Mouse (Mus musculus) forelimb bud, embryonic 11.5 days (tissue): ENCODE data around the gene Dcaf1.

Source experiments
- DNase-seq: peaks from one replicate; pipeline ENCODE4 v3.0.0-alpha.2; 2012; ENCODE audit warnings: low read depth, low spot score

Gene Dcaf1

DNA sequence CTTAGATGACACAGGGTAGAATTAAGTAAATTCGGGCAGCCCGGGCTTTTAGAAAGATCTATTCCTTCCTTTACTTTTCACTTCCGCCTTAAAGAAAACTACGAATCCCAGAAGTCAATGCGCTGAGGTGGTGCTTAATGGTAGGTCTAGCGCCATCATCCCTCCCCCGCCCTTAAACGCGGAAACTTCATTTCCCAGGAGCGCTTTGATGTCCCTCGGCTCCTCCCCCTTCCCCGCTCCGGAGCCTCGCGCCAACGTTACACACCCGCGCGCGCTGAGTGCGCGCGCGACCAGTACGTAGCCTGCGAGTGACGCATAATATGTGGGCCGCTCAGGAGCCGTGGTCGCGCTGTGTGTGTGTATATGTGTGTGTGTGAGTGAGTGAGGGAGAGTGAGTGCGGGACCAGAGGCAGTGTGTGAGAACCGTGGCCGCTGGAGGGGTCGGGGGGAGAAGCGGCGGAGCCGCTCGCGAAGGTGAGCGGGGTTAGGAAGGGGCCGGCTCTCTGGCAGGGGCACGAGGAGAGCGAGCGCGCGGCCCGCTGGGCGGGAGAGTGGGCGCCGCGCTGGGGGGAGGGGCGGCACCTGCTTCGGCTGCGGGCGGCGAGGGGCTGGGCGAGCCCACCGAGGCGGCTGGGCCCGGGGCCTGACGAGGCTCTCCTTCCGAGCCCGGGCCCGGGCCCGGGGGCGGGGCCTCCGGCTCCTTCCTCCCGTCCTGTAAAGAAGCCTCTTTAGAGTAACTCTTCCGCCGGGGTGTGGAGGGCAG lies at the start of gene Dcaf1:
Gene Dcaf1, plus strand, starts transcription at position 257 of the 763 bp plus-strand sequence.
- DNase-seq, result peak; percentile 98

DNA sequence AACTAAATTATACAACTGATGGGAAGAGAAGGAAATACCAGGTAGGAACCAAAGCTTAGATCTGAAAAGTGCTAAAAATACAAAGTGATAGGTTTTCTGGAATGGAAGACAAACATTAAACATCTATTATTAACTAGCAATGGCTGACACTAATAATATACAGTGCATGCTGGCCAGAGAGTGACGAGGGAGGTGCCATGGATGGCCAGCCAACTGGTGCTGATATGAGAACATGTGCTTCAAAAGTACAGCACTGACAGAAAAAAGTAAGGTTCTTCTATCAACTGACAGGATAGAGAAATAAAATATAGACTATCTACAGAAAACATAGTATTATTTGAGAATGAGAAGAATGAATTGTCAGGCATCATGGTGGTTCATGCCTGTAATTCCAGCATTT lies 45.6 kb upstream of the Dcaf1 start:
- DNase-seq, result no peak

DNA sequence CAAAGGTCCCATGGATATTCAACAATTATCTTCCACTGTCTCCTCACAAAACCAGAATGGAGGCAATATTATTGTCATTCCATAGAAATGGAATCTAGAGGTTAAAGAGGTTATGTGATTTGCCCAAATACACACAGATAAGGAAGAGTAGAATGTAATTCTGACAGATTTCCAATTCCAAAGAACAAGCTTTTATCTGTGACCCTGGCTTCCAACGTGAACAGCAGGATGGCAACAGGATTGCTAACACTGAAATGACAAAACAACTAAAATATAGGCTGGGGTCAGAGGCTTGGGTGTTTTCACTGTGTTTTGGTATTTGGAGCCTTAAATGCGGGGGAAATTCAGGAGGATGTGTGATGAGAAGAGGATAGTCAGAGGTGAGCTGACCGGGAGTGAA lies 44.3 kb upstream of the Dcaf1 start:
- DNase-seq, result no peak

DNA sequence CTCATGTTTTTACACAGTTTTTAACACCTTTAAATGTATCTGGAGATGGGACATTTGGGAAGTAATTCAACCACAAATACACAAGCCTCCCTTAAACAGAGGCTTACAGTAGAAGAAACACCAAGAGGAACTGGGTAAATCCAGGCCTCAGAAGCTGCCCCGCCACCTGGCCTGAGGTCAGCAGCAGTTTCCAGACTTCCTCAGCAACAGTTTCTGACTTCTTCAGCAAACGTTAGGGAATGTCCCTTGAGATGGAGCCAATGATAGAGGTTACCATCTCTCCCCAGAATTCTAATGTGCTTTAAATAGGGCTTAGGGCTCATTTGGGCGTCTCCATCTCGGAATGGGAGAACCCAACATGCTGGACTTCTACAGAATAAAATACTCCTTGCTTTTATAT lies 43.4 kb upstream of the Dcaf1 start:
- no peak for DNase-seq

DNA sequence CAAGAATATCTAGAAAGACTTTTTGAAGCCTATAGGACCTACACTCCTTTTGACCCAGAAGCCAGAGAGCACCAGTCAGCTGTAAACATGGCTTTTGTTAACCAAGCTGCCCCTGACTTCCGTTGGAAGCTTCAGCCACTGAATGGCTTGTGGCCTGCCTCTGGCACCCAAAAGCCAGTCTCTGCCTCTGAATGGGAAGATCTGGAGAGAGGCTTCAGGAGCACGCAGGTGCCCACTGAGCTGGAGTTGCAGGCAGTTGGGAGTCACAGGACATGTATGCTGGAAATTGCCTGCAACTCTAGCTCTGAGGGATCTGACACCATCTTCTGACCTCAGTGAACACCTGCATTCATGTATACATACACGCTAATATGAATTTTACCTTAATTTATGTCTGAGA lies 41.6 kb upstream of the Dcaf1 start:
- DNase-seq, result no peak

DNA sequence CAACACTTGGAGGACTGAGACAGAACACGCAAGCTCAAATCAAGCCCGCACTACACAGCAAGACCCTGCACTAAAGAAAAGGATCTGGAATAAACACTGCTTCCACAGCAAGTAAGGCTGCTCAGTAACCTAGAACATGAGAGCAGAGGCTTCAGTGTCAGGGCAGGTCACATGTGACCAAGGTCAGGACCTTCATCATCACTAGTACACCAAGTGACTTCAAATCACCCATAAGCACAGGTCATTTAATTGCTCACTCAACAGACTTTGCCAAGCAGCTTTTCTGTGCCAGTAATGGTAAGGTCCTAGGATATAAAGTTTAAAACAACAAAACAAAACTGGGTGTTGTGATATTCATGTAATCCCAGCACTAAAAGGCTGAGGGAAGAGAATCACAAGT lies 38.1 kb upstream of the Dcaf1 start:
- DNase-seq, result no peak

DNA sequence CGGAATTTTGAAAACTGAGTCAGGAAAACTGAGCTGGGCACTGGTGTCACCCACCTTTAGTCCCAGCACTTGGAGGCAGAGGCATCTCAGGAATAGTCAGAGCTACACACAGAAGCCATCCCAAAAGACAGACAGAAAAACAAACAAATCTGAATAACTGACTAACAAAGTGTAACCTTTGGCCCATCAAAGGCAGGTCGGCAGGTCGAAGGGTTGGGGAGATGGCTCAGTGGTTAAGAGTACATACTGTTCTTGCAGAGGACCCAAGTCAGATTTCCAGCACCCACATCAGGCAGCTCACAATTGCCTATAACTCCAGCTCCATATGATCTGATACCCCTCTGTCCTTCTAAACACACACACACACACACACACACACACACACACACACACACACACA lies 36.5 kb upstream of the Dcaf1 start:
- no peak for DNase-seq

DNA sequence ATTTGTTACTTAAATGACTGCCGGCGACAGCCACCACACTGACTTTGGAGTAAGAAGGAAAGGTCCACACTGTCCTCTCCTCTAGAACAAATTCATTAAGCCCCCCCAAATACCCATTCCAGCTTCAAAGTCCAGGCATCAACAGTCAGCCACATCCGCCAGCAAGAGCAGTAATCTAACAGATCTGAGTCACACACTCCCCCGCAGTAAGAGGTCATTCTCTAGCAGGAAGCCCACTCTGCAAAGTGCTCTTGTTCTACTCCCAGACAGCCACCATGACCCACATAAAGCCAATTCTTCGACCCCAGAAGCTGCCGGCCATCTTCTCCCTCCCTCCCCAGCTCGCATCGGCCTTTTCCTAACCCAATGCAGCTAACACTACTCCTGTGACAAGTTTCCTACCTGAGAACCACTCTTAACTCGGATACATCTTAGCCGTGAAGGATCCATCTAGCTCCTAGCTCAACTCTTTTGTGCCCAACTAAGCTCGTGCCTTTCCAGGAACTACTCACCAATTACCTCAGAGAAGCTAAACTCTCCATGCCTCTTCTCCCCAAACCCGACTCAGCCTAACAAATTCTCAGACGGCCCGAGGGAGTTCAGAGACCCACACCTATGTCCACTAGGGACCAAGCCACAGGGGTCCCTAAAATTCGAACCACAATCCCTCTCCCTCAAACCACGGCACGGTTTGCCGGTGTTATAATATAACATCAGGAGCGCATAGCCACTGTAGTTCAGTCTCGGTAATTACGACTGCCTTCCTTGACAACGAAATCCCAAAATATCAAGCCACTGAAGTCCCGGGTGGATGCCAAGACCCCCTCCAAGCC lies 33.5 kb upstream of the Dcaf1 start:
- peak; percentile 12 for DNase-seq

DNA sequence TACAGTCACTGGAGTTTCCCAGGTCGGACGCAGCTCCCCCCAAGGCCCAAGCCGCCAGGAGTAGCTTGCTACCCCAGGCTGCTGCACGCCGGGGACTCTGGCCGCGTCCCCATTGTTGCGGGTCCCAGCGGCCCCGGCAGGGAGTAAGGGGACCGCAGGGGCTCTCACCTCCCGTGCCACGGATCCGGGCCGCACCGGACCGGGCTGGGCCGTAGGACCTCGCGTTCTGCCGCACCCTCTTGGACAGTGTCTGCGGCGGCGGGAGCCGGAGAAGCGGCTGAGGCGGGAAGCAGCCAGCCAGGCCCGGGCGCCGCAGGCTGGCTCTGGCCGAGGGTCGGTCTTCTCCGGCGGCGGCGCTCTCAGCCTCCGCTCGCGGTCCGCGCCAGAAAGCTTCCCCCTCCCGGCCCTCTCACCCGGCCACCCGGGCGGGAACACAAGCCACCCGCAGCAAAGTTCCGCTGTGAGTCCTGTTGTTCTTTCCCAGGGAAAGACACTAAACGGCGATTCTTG lies 32.8 kb upstream of the Dcaf1 start, which contains the start of gene Rad54l2:
Gene Rad54l2, minus strand, starts transcription at position 383 of the 510 bp plus-strand sequence.
- DNase-seq, result peak; percentile 80

DNA sequence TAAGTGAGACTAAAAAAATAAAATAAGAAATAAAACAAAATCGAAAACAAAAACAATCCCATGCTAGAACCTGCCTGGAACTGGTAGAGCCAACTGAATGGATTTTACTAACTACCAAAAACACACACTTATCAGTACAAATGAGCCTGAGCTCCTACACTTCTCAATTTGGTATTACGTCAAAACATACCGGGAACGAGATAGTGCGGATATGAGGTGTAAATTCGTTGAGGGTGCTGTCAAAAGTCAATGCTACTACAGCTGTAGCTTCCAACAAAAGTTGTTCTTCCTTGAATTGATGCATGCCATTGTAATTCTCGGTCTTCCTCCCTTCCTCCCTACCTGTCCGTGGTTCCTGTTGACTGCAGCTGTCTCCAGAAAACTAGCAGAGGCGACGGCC lies 32.3 kb upstream of the Dcaf1 start:
- DNase-seq, result no peak

DNA sequence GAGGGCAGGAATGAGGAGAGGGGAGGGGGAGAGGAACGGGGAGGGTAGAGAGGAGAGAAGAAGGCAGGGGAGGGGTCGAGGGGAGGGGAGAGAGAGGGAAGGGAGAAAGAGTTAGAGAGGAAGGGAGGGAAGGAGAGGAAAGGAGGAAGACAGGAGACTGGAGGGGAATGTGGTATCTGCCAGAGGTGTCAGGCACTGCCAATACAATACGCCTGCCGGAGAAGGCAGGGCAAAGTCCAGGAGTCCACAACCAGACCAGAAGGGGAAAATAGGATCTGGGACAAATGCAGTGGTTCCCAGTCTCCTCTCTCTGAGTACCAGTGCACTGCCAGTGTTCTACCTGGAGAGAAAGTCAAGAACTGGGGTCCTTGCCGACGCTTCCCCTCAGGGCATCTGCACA lies 30.8 kb upstream of the Dcaf1 start:
- DNase-seq, result no peak

DNA sequence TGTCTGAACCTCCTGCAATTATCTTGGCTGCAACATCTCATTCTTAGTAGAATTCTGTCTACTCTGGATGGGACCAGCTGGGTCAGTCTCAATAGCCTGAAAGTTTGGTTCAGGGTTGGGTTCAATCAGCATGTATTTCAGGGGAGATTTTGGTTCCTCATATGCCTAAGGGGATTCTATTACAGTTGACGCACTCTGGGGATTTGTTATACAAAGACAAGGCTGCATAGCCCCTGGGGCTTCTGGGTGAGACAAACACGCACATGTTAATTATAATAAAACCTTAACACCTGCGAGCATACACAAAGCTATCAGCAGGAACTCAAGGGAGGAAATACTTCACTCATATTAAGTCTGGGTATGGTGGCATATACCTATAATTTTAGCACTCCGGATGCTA lies 15.2 kb upstream of the Dcaf1 start:
- no peak for DNase-seq

DNA sequence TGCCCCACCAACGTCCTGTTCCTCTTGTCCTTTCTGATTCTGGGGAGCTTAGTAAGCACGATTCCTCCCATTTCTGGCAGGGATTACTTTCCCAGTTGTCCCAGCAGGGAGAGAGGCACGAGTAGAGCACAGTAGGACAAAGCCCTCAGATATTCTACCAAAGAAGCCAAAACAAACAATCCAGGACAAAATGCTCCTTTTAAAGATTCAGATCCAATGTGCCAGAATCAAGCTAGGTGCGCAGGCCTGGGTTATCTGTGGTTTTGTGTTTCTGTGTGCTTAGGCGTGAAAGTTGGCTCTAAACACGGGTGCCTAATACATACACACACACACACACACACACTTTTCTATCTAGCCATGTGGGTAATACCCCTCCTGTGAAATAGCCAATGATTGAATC lies 3.5 kb upstream of the Dcaf1 start:
- no peak for DNase-seq

DNA sequence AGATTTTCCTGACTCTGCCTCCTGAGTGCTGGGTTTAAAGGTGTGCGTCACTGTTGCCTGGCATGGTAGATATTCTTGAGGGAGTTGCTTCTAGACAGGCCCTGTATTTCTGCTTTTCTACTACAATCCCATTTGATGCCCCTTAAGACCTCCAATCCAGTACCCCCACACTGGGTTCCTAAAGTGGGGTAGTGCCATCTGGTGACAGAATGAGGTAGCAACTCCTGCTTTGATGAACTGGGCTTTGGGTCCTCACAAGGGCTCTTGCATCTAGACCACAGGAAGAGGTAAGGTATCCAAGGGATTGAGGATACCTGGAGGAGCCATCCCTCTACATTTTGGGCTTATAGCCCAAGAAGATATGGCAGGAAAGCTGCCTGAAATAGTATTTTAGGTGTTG lies 2.5 kb upstream of the Dcaf1 start:
- no peak for DNase-seq

DNA sequence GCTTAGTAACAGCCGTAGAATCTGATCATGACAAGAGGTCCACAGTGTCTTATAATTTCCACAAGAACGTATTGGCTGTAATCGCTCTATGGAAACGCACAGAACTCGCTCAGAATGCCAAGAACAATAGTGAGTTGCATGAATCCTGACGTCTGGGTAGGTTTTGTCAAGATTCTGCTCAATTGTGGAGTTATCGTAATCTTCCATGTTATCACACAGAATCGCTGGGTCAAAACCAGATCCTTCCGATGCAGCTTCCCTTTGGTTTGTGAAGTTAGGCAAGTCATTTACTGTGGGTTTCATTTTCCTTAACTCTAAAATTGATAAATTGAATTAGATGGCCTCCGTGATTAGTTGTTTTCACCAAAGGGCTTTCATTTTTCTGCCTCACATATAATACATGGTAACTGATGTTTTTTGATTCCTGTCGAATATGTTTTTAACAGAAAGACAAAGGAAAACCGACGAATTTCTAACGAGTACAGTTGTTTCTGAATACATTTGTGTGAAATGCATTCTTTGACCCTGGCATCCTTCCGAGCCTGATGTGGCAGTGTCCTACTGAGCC lies 540 bp upstream of the Dcaf1 start:
- DNase-seq, result no peak

DNA sequence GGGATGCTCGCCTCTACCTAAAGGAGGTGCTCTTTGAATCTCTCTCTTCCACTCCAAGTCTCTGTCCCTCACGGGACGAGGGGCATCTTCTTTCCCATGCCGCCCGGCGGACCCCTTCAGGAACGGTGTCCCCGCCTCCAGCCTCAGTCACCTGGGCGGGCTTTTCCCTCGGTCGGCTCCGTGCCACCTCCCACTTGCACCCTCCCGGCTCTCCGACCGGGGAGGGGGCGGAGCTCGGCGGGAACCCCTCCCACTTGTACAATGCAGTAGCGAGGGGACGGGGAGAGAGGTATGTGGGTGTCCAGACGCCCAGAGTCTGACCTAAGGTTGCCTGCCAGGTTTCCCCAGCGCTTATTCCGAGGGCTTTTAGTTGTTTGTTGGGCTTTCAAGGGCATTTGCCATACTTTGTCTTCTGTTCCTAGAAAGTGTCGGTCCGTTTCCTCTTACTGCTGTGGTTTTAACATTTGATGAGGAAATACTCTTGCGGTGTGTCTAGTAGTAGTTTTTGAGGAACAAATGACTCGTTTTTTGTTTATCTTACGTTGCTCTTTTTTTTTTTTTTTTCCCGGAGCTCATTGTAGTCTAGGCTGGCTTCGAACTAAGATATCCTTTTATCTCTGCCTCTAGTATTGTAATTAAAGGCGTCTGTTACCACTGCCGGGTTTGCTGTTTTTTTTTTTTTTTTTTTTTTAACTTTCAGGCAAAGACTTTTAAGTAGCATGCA lies 869 bp downstream of the Dcaf1 start:
- DNase-seq, result peak; percentile 88

DNA sequence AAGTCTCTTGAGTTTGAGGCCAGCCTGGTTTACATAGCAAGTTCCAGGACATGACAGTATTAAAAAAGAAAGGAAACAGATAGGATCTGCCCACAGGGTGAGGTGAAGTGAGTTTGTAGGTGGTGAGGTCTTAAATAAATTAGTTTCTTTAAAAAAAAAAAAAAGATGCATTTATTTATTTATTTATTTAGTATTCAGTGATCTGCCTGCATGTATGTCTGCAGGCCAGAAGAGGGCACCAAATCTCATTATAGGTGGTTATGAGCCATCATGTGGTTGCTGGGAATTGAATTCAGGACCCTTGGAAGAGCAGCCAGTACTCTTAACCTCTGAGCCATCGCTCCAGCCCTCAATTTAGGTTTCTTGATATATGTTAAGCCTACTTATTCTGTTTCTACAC lies 18.9 kb downstream of the Dcaf1 start:
- DNase-seq, result no peak

DNA sequence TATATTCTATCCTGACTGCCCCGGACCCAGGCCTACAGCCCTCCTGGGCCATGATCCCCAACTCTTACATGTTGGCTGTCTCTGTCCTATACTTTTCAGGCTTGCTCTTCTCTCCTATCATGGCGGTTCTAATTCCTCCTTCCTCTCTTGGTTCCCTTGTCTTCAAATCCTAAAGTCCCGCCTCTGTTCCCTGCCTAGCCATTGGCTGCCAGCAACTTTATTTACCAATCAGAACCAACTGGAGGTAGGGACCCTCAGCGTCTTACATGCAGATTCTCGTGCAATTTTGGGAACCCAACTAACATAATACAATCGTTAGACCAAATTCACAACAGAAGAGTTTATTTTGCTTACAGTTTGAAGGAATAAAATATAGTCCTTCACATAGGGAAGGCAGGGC lies 21.1 kb downstream of the Dcaf1 start:
- no peak for DNase-seq

DNA sequence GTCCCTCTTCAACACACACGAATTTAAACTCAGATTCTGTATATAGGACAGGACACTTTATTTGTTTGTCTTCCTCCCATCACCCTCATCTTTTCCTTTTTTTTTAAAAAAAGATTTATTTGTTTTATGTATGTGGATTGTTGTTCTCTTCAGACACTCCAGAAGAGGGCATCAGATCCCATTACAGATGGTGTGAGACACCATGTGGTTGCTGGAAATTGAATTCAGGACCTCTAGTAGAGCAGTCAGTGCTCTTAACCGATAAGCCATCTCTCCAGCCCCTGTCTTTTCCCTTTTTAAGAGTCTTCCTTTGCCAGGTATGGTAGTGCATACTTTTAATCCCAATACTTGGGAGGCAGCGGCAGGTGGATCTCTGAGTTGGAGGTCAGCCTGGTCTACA lies 35.0 kb downstream of the Dcaf1 start:
- no peak for DNase-seq

DNA sequence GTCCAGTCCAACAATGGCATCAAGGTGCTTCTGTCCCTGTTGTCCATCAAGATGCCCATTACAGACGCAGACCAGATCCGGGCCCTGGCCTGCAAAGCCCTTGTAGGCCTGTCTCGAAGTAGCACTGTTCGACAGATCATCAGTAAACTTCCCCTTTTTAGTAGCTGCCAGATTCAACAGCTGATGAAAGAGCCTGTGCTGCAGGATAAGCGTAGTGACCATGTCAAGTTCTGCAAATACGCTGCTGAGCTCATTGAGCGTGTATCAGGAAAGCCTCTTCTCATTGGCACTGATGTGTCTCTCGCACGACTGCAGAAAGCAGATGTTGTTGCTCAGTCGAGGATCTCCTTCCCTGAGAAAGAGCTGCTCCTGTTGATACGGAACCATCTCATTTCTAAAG lies 36.4 kb downstream of the Dcaf1 start:
- no peak for DNase-seq

DNA sequence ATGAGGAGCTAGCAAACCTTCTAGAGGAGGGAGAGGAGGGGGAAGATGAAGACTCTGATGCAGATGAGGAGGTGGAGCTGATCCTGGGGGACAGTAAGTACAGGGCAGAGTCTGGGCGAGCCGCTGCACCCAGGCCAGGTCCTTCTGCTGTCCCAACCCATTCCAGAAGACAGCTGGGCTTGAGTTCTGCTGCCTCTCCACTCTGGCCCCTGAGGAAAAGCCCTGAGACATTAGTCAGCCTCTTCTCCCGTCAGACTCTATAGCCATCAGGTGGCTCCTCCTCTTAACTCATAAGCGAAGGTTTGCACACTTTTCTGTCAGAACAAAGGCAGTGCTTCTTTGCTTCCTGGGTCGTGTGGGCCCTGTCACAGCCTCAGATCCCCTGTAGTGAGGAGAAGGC lies 52.5 kb downstream of the Dcaf1 start:
- DNase-seq, result no peak

DNA sequence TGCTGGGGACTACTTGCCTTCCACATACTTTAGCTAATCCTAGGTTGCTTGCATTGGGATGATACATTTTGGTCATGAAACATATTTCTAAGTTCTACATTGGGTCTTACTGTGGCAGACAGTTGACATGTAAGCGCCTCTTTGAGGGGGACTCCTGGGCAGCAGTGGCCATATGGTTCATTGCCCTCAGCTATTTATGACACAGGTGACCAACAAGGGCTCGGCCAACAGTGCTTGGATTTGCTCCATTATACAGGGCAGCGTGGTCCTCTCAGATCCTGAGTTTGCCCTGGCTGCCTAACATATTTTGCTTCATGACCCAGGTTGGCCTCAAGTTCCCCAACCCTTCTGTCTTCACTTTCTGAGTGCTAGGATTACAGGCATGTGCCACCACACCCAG lies 55.0 kb downstream of the Dcaf1 start:
- no peak for DNase-seq
